Mouse (Mus musculus) heart, embryonic 15.5 days (tissue): ENCODE data around the gene Selenon. TPM values are rescaled to one million over a fixed set of nuclear protein-coding genes. Genes with fewer than 3 reads are reported as not detected.

Source experiments
- ATAC-seq: fragments of 200-750 bp; cut with Nextera tagmentation; replicated peaks from 2 replicates; pipeline ENCODE4 v1.8.0; 2017; ENCODE audit warnings: low read depth, moderate TSS enrichment; ENCODE audit not compliant: insufficient number of reproducible peaks, insufficient read depth, low FRiP score
- H3K27ac ChIP-seq: fragments of 300-500 bp; sonication (generic); 2 replicates; pipeline ENCODE4 v1.5.1; 2015; ENCODE audit warnings: mild to moderate bottlenecking, inconsistent platforms
- H3K27me3 ChIP-seq: fragments of 300-500 bp; sonication (generic); 2 replicates; pipeline ENCODE4 v1.6.1; 2015; ENCODE audit warnings: inconsistent platforms
- H3K36me3 ChIP-seq: fragments of 300-500 bp; sonication (generic); 2 replicates; pipeline ENCODE4 v1.6.1; 2015; ENCODE audit warnings: mild to moderate bottlenecking, inconsistent platforms
- H3K4me1 ChIP-seq: fragments of 300-500 bp; sonication (generic); replicated peaks from 2 replicates; pipeline ENCODE4 v1.6.1; 2015; ENCODE audit warnings: inconsistent platforms
- H3K4me2 ChIP-seq: fragments of 300-500 bp; sonication (generic); 2 replicates; pipeline ENCODE4 v1.6.1; 2015; ENCODE audit warnings: inconsistent platforms, mild to moderate bottlenecking, moderate library complexity
- H3K4me3 ChIP-seq: fragments of 300-500 bp; sonication (generic); 2 replicates; pipeline ENCODE4 v1.5.1; 2015; ENCODE audit warnings: mild to moderate bottlenecking, inconsistent platforms
- H3K9ac ChIP-seq: fragments of 300-500 bp; sonication (generic); 2 replicates; pipeline ENCODE4 v1.6.1; 2015; ENCODE audit warnings: mild to moderate bottlenecking, inconsistent platforms
- H3K9me3 ChIP-seq: fragments of 300-500 bp; sonication (generic); replicated peaks from 2 replicates; pipeline ENCODE4 v1.6.1; 2016; ENCODE audit warnings: inconsistent platforms
- WGBS: fragments of 180-500 bp; shearing (Covaris S2); methylation state at CpG from one replicate; pipeline ENCODE4 v1.1.7; 2015; ENCODE audit warnings: mixed read lengths; 5-methylcytosine and 5-hydroxymethylcytosine counted together
- polyA plus RNA-seq: library from polyadenylated mRNA; unstranded; fragments of >200 nt; fragmentation: Nextera tagmentation; extraction: Ambion mirVana; gene quantifications from 2 replicates; pipeline ENCODE4 v1.2.1, GENCODE M21; 2015

Gene Selenon
- polyA plus RNA-seq, 1 experiment from 2014 or later, result 30.8 TPM

- H3K36me3 ChIP-seq, result peaks cover 5% of the 10 kb centered on the region; the same call in 1 of the 2 replicates
- no peak overlapping the region for H3K27ac ChIP-seq
- no peak for ATAC-seq
- 73% methylated on average over 5 of the region's 5 CpGs for WGBS
- H3K4me1 ChIP-seq, result peaks cover 16% of the 10 kb centered on the region
- H3K27me3 ChIP-seq, result no peaks in the 10 kb centered on the region
- no peaks in the 10 kb centered on the region for H3K9me3 ChIP-seq
- H3K9ac ChIP-seq, result no peak overlapping the region
- H3K4me3 ChIP-seq, result no peak overlapping the region
- no peak overlapping the region for H3K4me2 ChIP-seq
Measured at GRCm38 (mm10) chr4:134588951-134589350, 37.0 kb upstream of the Selenon start.

DNA sequence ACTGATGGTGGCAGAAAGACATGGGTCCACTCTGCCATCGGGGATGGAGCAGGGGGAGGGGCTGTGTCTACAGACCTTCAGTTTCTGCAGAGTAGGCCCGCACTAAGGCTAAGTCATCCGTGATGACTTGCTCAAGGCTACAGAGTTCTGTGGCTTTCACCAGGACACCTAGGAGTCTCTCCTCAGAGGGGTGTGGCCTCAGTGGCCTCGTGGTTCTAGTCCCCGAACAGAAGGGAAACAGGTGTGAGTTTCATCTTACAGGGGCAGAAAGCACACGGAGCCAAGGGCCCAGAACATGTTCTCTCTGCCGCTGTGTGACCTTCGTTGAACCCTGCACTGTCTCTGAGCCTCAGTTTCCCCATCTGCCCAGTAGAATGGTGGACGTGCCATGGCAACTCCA is 36.3 kb upstream of the Selenon start:
- Histone ChIP-seq H3K4me2 (no peak overlapping the region), H3K36me3 (peaks cover 5% of the 10 kb centered on the region; the same call in 1 of the 2 replicates), H3K27me3 (no peaks in the 10 kb centered on the region), H3K27ac (no peak overlapping the region), H3K4me3 (no peak overlapping the region), H3K9ac (no peak overlapping the region), H3K4me1 (peaks cover 18% of the 10 kb centered on the region), H3K9me3 (no peaks in the 10 kb centered on the region)
- ATAC-seq, result no peak
- 84% methylated on average over 9 of the region's 9 CpGs for WGBS

DNA sequence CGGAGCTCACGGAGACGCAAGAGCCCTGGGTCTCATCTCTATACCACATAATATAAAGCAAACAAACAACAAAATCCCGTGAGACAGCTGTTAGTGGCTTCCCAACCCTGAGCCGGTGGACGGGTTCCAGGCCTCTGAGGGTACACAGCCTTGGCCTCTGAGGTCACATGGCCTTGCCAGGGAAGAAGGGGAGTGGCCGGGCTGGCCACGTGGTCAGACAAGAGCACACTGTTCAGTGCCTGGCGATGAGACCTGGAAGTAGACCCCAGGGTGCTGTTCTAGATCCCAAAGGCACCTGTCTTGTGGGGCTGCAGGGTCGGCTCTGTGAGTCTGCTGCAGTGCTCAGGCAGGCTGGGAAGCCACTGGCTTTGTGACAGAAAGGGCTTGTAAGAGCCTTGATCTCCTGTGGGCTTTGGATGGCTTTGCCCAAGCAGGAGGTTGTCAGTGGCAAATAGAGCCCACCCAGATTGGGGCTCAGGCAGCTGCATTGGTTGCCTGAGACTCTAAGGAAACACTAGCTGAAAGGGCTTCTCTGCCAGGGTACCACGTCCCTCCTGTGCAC is 35.8 kb upstream of the Selenon start:
- no peak overlapping the region for H3K9ac ChIP-seq
- no peaks in the 10 kb centered on the region for H3K9me3 ChIP-seq
- no peak overlapping the region for H3K27ac ChIP-seq
- H3K4me3 ChIP-seq, result no peak overlapping the region
- H3K4me2 ChIP-seq, result no peak overlapping the region
- peaks cover 5% of the 10 kb centered on the region; the same call in 1 of the 2 replicates for H3K36me3 ChIP-seq
- 62% methylated on average over 11 of the region's 11 CpGs for WGBS
- H3K4me1 ChIP-seq, result peaks cover 21% of the 10 kb centered on the region
- H3K27me3 ChIP-seq, result no peaks in the 10 kb centered on the region
- ATAC-seq, result no peak

DNA sequence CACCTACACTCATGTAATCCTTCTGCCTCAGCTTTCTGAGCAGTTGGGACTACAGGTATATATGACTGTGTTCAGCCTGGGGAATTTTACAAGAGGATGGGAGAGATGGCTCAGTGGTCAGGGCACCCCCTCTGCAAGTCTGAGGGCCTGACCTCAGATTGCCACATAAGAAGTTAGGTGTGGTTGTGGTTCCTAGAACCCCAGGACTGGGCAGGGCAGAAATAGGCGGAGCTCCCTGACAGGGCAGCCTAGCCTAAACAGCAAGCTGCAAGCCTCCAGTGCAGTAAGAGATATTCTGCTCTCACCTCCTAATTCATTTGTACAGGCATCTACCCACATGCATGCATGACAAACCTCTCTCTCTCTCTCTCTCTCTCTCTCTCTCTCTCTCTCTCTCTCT is 34.7 kb upstream of the Selenon start:
- H3K27me3 ChIP-seq, result no peaks in the 10 kb centered on the region
- H3K9ac ChIP-seq, result no peak overlapping the region
- 89% methylated on average over 1 of the region's 1 CpGs for WGBS
- H3K4me1 ChIP-seq, result peaks cover 12% of the 10 kb centered on the region
- no peak overlapping the region for H3K4me3 ChIP-seq
- no peaks in the 10 kb centered on the region for H3K9me3 ChIP-seq
- no peak overlapping the region for H3K4me2 ChIP-seq
- H3K36me3 ChIP-seq, result peaks cover 5% of the 10 kb centered on the region; the same call in 1 of the 2 replicates
- no peak overlapping the region for H3K27ac ChIP-seq
- ATAC-seq, result no peak

GRCm38 (mm10) chr4:134586126-134586525 is 34.2 kb upstream of the Selenon start:
- ATAC-seq, result no peak
- no peak overlapping the region for H3K4me2 ChIP-seq
- peaks cover 7% of the 10 kb centered on the region for H3K4me1 ChIP-seq
- H3K9ac ChIP-seq, result no peak overlapping the region
- 70% methylated on average over 7 of the region's 7 CpGs for WGBS
- H3K27ac ChIP-seq, result no peak overlapping the region
- H3K27me3 ChIP-seq, result no peaks in the 10 kb centered on the region
- no peaks in the 10 kb centered on the region for H3K9me3 ChIP-seq
- H3K4me3 ChIP-seq, result no peak overlapping the region
- peaks cover 5% of the 10 kb centered on the region; the same call in 1 of the 2 replicates for H3K36me3 ChIP-seq

DNA sequence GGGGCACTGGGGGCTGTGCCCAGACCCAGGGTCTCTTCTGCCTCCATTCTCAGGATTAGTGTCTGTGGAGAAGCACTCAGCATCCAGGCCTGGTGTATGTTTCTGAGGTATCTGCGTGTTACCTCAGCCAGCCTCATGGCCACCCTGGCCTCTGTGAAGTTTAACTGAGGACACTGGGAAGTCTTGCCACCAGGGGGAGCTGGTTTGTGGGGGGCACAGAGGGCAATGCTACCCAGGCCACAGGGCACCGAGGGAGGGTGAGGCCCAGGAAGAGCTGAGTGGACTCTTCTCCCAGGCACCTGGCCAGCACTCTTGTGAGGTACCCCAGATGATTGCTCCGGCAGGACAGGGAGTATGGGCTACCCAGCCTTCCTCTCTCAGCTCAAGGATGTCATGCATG is 31.5 kb upstream of the Selenon start:
- H3K9me3 ChIP-seq, result no peaks in the 10 kb centered on the region
- ATAC-seq, result no peak

DNA sequence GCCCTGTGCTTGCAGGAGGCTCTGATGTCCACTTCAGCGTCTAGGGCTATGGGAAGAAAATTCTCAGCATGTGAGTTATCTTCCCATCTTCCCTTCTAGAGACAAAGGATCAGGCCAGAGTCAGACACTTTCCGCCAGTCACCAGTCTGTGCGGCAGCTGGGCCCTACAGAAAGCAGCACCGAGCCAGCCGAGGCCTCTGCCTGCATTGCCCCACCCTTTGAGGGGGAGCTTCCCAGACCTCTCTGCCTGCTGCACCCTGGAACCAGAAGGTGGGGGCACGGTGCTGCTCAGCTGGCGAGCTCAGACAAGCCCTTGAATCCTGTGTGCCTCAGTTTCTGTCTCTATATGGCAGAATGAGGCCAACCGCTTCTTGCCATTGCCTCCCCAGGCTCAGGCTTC is 29.4 kb upstream of the Selenon start:
- no peak overlapping the region for H3K4me2 ChIP-seq
- H3K4me3 ChIP-seq, result no peak overlapping the region
- H3K9ac ChIP-seq, result no peak overlapping the region
- H3K4me1 ChIP-seq, result peaks cover 29% of the 10 kb centered on the region
- H3K36me3 ChIP-seq, result no peaks in the 10 kb centered on the region
- no peaks in the 10 kb centered on the region for H3K27me3 ChIP-seq
- H3K27ac ChIP-seq, result no peak overlapping the region
- ATAC-seq, result no peak
- no peaks in the 10 kb centered on the region for H3K9me3 ChIP-seq
- 56% methylated on average over 8 of the region's 8 CpGs for WGBS

More for the DNA sequence above, 31.5 kb upstream of the Selenon start:
- 64% methylated on average over 3 of the region's 3 CpGs for WGBS
- no peak overlapping the region for H3K4me2 ChIP-seq
- H3K36me3 ChIP-seq, result no peaks in the 10 kb centered on the region
- peaks cover 25% of the 10 kb centered on the region for H3K4me1 ChIP-seq
- H3K27ac ChIP-seq, result no peak overlapping the region
- no peak overlapping the region for H3K9ac ChIP-seq
- H3K4me3 ChIP-seq, result no peak overlapping the region
- no peaks in the 10 kb centered on the region for H3K27me3 ChIP-seq

DNA sequence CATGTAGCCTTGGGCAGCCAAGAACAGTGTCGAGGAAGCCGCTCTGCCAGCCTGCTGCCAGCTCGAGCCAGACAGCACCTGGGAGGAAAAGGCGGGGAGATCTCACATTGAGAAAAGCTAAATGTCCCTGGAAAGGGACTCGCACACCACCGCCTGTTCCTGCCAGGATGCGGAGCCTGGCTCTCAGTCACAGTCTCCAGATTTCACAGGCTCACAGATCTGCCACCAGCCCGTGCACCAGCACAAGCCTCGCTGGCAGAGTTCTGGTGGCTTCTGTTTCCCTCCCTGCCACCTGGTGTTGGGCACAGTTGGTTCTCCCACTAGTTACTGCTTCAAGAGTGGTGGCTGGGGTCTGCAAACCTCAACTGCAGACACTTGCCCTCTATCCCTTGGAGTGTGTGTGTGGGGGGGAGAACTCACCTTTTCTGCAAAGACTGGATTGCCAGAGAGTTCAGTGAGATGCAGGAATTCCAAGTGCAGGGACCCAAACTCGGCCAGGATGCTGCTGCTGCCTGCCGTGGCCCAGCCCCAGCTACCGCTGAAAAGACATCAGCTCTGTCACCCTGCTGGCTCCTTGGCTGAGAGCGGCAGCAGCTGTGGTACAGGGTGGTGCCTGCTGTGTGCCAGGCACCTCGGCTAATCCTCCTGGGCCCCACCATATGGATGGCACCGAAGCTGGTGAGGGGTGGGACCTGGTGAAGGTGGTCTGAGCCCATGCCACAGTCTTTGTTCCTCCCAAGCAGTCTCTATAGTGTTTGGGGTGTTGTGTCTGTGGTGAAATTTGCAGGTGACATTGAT is 28.6 kb upstream of the Selenon start:
- WGBS, result 76% methylated on average over 15 of the region's 15 CpGs
- Histone ChIP-seq H3K9me3 (no peaks in the 10 kb centered on the region), H3K4me3 (no peak overlapping the region), H3K36me3 (no peaks in the 10 kb centered on the region), H3K27me3 (no peaks in the 10 kb centered on the region), H3K4me1 (peaks cover 29% of the 10 kb centered on the region), H3K4me2 (no peak overlapping the region), H3K9ac (0 out of 2 replicates have a peak overlapping the region, but pooled peaks have one; percentile 7), H3K27ac (peak overlapping the region; percentile 87; the same call in 1 of the 2 replicates)
- ATAC-seq, result no peak

GRCm38 (mm10) chr4:134579620-134580019 is 27.7 kb upstream of the Selenon start:
- ATAC-seq, result peak; percentile 62
- Histone ChIP-seq H3K27ac (peak overlapping the region; percentile 87), H3K27me3 (no peaks in the 10 kb centered on the region), H3K36me3 (peaks cover 7% of the 10 kb centered on the region; the same call in 1 of the 2 replicates), H3K9ac (peak overlapping the region; percentile 7; the same call in 1 of the 2 replicates), H3K9me3 (no peaks in the 10 kb centered on the region), H3K4me1 (peaks cover 29% of the 10 kb centered on the region), H3K4me2 (peak overlapping the region; percentile 55), H3K4me3 (peak overlapping the region; percentile 27)
- 22% methylated on average over 5 of the region's 5 CpGs for WGBS

DNA sequence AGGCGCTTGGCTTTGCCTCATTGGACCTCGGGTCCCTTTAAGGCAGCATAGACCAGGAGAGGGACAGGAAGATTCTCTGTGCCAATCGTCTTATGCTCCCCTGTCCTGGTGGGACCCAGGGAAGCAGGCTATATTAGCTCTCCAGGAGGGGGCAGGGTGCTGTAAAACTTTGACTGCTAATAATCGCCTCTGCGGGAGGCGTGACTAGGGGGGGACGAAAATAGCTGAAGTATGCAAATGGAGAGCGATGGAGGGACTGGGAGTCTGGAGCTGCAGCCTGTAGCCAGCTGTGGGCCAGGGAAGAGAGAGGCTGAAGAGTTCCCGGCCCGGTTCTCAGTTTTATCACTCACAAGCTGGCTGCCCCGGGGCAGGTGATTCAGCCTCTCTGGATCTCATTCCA is 27.2 kb upstream of the Selenon start:
- peak overlapping the region; percentile 87 for H3K27ac ChIP-seq
- H3K4me2 ChIP-seq, result peak overlapping the region; percentile 55
- peak; percentile 64 for ATAC-seq
- H3K4me1 ChIP-seq, result peaks cover 29% of the 10 kb centered on the region
- H3K9ac ChIP-seq, result no peak overlapping the region
- peaks cover 7% of the 10 kb centered on the region; the same call in 1 of the 2 replicates for H3K36me3 ChIP-seq
- no peaks in the 10 kb centered on the region for H3K27me3 ChIP-seq
- no peaks in the 10 kb centered on the region for H3K9me3 ChIP-seq
- 9% methylated on average over 11 of the region's 11 CpGs for WGBS
- H3K4me3 ChIP-seq, result peak overlapping the region; percentile 27

DNA sequence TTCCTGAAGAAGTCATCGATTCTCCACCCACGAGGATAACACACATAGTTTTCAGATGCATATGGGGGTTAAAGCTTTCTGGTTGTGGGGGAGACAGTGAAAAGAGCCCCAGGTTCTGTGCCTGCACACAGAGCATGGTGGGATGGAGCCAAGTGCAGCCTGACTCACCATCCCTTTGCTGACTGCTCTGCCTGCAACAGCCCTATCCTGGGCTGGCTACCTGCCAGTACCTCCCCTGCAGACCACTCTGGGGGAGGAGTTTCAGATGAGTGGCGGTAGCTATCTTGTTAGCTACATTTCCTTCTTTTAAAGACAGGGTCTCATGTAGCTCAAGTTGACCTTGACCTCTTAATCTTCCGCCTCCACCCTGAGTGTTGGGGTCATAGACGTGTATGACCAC is 26.4 kb upstream of the Selenon start:
- Histone ChIP-seq H3K4me2 (peak overlapping the region; percentile 55), H3K4me3 (0 out of 2 replicates have a peak overlapping the region, but pooled peaks have one; percentile 27), H3K27me3 (no peaks in the 10 kb centered on the region), H3K36me3 (peaks cover 7% of the 10 kb centered on the region; the same call in 1 of the 2 replicates), H3K9me3 (no peaks in the 10 kb centered on the region), H3K4me1 (peaks cover 29% of the 10 kb centered on the region), H3K9ac (no peak overlapping the region), H3K27ac (peak overlapping the region; percentile 87)
- WGBS, result 33% methylated on average over 5 of the region's 5 CpGs
- peak; percentile 23; the same call in 1 of the 2 replicates for ATAC-seq
